Mouse (Mus musculus): ENCODE results near the gene Vmn2r84. TPM values are rescaled to one million over a fixed set of nuclear protein-coding genes. Genes with fewer than 3 reads are reported as not detected.

The Vmn2r84 gene
- total RNA-seq, 2 experiments from 2014 or later: 0.12 to 0.20 TPM

Other genes with a start within 250 kb of the Vmn2r84 start
- not detected for gene Olfr825, start 227.6 kb downstream of the Vmn2r84 start, total RNA-seq (2021)
- not detected for gene Olfr826, start 210.1 kb downstream of the Vmn2r84 start, total RNA-seq (2021)
- gene Olfr827, start 179.9 kb downstream of the Vmn2r84 start, total RNA-seq (2021): not detected
- gene Neurod4, start 114.1 kb downstream of the Vmn2r84 start, total RNA-seq (2021): under 1 TPM; 0.17 to 0.18 TPM
- 1 to 10 TPM in 1 of 2 experiments, under 1 TPM in 1; 0.82 to 1.3 TPM for gene Tespa1, start 71.5 kb downstream of the Vmn2r84 start, total RNA-seq (2021)
- gene Vmn2r85, start 35.4 kb upstream of the Vmn2r84 start, total RNA-seq (2021): under 1 TPM; 0.32 to 0.48 TPM
- gene Vmn2r86, start 61.7 kb upstream of the Vmn2r84 start, total RNA-seq (2021): under 1 TPM; 0.17 to 0.25 TPM
- gene Vmn2r87, start 103.1 kb upstream of the Vmn2r84 start, total RNA-seq (2021): under 1 TPM; 0.57 to 0.61 TPM